Mouse (Mus musculus) limb, embryonic 14.5 days (tissue): ENCODE measurements around the gene Rab25. TPM values are rescaled to one million over a fixed set of nuclear protein-coding genes. Genes with fewer than 3 reads are reported as not detected.
"Not testable (repeated sequence)": the region's sequence is repeated elsewhere in the genome, so short reads cannot be mapped to it uniquely, and the experiment has no call there.

Source experiments
- ATAC-seq: fragments of 200-750 bp; cut with Nextera tagmentation; 2 replicates; pipeline ENCODE4 v1.8.0; 2017; ENCODE audit warnings: low read depth, moderate number of reproducible peaks, moderate TSS enrichment; ENCODE audit not compliant: low FRiP score
- DNase-seq: peaks from one replicate; pipeline ENCODE4 v3.0.0-alpha.2; 2015; ENCODE audit warnings: low spot score
- H3K27ac ChIP-seq: fragments of 300-500 bp; sonication (generic); replicated peaks from 2 replicates; pipeline ENCODE4 v1.5.1; 2014; ENCODE audit warnings: low read depth, mild to moderate bottlenecking, low read length, moderate library complexity, mixed read lengths
- H3K27me3 ChIP-seq: fragments of 300-500 bp; sonication (generic); 2 replicates; pipeline ENCODE4 v1.6.1; 2014; ENCODE audit warnings: low read length, mixed read lengths; ENCODE audit not compliant: control insufficient read depth, insufficient read depth
- H3K36me3 ChIP-seq: fragments of 300-500 bp; sonication (generic); 2 replicates; pipeline ENCODE4 v1.6.1; 2014; ENCODE audit warnings: mild to moderate bottlenecking, low read length, moderate library complexity, mixed read lengths; ENCODE audit not compliant: control insufficient read depth, insufficient read depth
- H3K4me1 ChIP-seq: fragments of 300-500 bp; sonication (generic); 2 replicates; pipeline ENCODE4 v1.6.1; 2014; ENCODE audit warnings: antibody characterized with exemption, low read length, mixed read lengths; ENCODE audit not compliant: control insufficient read depth, insufficient read depth
- H3K4me2 ChIP-seq: fragments of 300-500 bp; sonication (generic); replicated peaks from 2 replicates; pipeline ENCODE4 v1.6.1; 2014; ENCODE audit warnings: low read depth, mild to moderate bottlenecking, low read length, moderate library complexity; ENCODE audit not compliant: severe bottlenecking
- H3K4me3 ChIP-seq: fragments of 300-500 bp; sonication (generic); replicated peaks from 2 replicates; pipeline ENCODE4 v1.5.1; 2014; ENCODE audit warnings: low read length
- H3K9ac ChIP-seq: fragments of 300-500 bp; sonication (generic); 2 replicates; pipeline ENCODE4 v1.6.1; 2014; ENCODE audit warnings: mild to moderate bottlenecking, low read depth, low read length, moderate library complexity; ENCODE audit not compliant: severe bottlenecking
- H3K9me3 ChIP-seq: fragments of 300-500 bp; sonication (generic); 2 replicates; pipeline ENCODE4 v1.6.1; 2016; ENCODE audit warnings: low read length; ENCODE audit not compliant: control insufficient read depth
- POLR2A ChIP-seq: fragments of 200-500 bp; IDR thresholded peaks from 2 replicates; pipeline ENCODE4 v1.8.0; 2012; ENCODE audit warnings: inconsistent platforms, mild to moderate bottlenecking, moderate library complexity, borderline replicate concordance; ENCODE audit not compliant: insufficient read depth, insufficient read length; ENCODE audit errors: extremely low read depth
- WGBS: fragments of 180-500 bp; shearing (Covaris S2); extraction: QIAGEN DNeasy Blood & Tissue Kit; methylation state at CpG from one replicate; pipeline ENCODE4 v1.1.7; 2014; 5-methylcytosine and 5-hydroxymethylcytosine counted together
- polyA plus RNA-seq, 2 experiments: library from polyadenylated mRNA; depleted of rRNA in 1 of 2; stranded (reverse) in 1 of 2; unstranded in 1 of 2; fragments of >200 nt; fragmentation: Nextera tagmentation in 1 of 2; extraction: Ambion mirVana in 1 of 2; gene quantifications; 2 replicates each; pipeline versions ENCODE4 v1.2.1 to v1.2.3; 2012 to 2014

Rab25 gene
- polyA plus RNA-seq, 2 experiments, result 35.0 to 70.4 TPM

- no peaks in the 10 kb centered on the region for H3K9me3 ChIP-seq
- H3K4me3 ChIP-seq, result peak overlapping the region; percentile 87
- 43% methylated on average over 8 of the region's 8 CpGs for WGBS
- H3K27ac ChIP-seq, result 0 out of 2 replicates have a peak overlapping the region, but pooled peaks have one; percentile 33
- H3K27me3 ChIP-seq, result no peaks in the 10 kb centered on the region
- H3K4me2 ChIP-seq, result peak overlapping the region; percentile 68
- peaks cover 29% of the 10 kb centered on the region for H3K36me3 ChIP-seq
- TF ChIP-seq POLR2A, result no peak
- peak overlapping the region; percentile 82 for H3K9ac ChIP-seq
- H3K4me1 ChIP-seq, result peaks cover 11% of the 10 kb centered on the region
- no peak for ATAC-seq
- DNase-seq, result no peak
Observed at GRCm38 (mm10) chr3:88578498-88579424, 30.7 kb upstream of the Rab25 start.

- 83% methylated on average over 5 of the region's 5 CpGs for WGBS
- H3K4me1 ChIP-seq, result peaks cover 11% of the 10 kb centered on the region
- H3K9ac ChIP-seq, H3K27ac ChIP-seq, H3K27me3 ChIP-seq, ATAC-seq, DNase-seq, H3K4me3 ChIP-seq, H3K9me3 ChIP-seq, H3K4me2 ChIP-seq: not testable (repeated sequence)
- H3K36me3 ChIP-seq, result peaks cover 21% of the 10 kb centered on the region
Observed at GRCm38 (mm10) chr3:88577846-88578245, 29.7 kb upstream of the Rab25 start.

- H3K9ac ChIP-seq, result no peak within 1 kb of the TSS
- no peak within 1 kb of the TSS for H3K27ac ChIP-seq
- H3K36me3 ChIP-seq, result no peaks in the 10 kb centered on the region
- H3K27me3 ChIP-seq, result no peaks in the 10 kb centered on the region
- no peak for TF ChIP-seq POLR2A
- H3K9me3 ChIP-seq, result no peaks in the 10 kb centered on the region
- ATAC-seq (no peak), DNase-seq (no peak)
- H3K4me2 ChIP-seq, result no peak within 1 kb of the TSS
- H3K4me1 ChIP-seq, result peaks cover 7% of the 10 kb centered on the region
- no peak within 1 kb of the TSS for H3K4me3 ChIP-seq
- WGBS, result 78% methylated on average over 3 of the region's 3 CpGs
Observed at GRCm38 (mm10) chr3:88575540-88575939, 27.4 kb upstream of the Rab25 start, which contains the start of gene Ssr2. Gene Ssr2, plus strand, starts transcription at chr3:88575876.

GRCm38 (mm10) chr3:88573810-88574209 lies 25.7 kb upstream of the Rab25 start:
- no peaks in the 10 kb centered on the region; the same call in 1 of the 2 replicates for H3K4me1 ChIP-seq
- ATAC-seq (no peak), DNase-seq (no peak)
- H3K4me3 ChIP-seq, result no peak overlapping the region
- H3K4me2 ChIP-seq, result no peak overlapping the region
- H3K27me3 ChIP-seq, result no peaks in the 10 kb centered on the region
- H3K27ac ChIP-seq, result no peak overlapping the region
- 76% methylated on average over 2 of the region's 2 CpGs for WGBS
- H3K9ac ChIP-seq, result no peak overlapping the region
- H3K36me3 ChIP-seq, result peaks cover 16% of the 10 kb centered on the region
- no peak for TF ChIP-seq POLR2A
- H3K9me3 ChIP-seq, result no peaks in the 10 kb centered on the region

GRCm38 (mm10) chr3:88572835-88573234 lies 24.7 kb upstream of the Rab25 start:
- 87% methylated on average over 2 of the region's 2 CpGs for WGBS
- no peak for TF ChIP-seq POLR2A
- H3K9me3 ChIP-seq, result no peaks in the 10 kb centered on the region

More at GRCm38 (mm10) chr3:88572835-88573234, 24.7 kb upstream of the Rab25 start:
- Histone ChIP-seq H3K4me3 (no peak overlapping the region), H3K36me3 (peaks cover 26% of the 10 kb centered on the region), H3K4me1 (no peaks in the 10 kb centered on the region), H3K9ac (no peak overlapping the region), H3K27me3 (no peaks in the 10 kb centered on the region), H3K4me2 (no peak overlapping the region), H3K27ac (no peak overlapping the region)
- ATAC-seq (no peak), DNase-seq (no peak)
